Mouse (Mus musculus): ENCODE data around the gene Hspb8.

DNA sequence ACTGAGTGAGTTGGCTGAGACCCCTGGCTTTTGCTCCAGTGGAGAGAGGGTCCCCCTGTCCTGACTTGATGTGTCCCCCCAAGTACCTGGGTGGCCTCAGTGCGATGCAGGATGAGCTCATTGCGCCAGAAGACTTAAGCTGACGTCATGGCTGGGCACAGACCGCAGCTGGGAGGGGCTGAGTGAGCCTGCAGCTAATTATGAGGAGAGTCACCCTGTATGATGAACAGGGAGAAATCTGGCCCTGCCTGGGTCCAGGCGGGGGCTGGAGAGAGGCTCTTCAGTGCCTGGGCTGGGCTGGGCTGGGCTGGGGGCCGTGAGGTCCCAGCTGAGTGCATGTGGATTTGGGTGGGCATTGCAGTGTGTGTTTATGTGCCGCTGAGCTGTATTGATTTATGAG lies 2.6 kb upstream of the Hspb8 start:
- TF ChIP-seq CTCF (IDR thresholded peaks at IDR 0.05; ENCODE audit: low read depth, low read length) (no peak), POLR2A (IDR thresholded peaks at IDR 0.05; ENCODE audit: borderline replicate concordance, low read depth, low read length) (no peak)
